Mouse (Mus musculus) kidney, adult 2 months (tissue): ENCODE data around the gene Sowahb.

Experiments
- CTCF ChIP-seq: fragments of 200-500 bp; conservative IDR thresholded peaks from 2 replicates; pipeline ENCODE4 v1.5.1; 2011; ENCODE audit warnings: low read depth, mild to moderate bottlenecking, control low read depth, low read length, moderate library complexity, mixed read lengths; ENCODE audit not compliant: insufficient read depth, insufficient read length
- POLR2A ChIP-seq: fragments of 200-500 bp; IDR thresholded peaks from one replicate; pipeline ENCODE4 v1.6.1; 2011; ENCODE audit warnings: low read depth, low read length, control low read depth

DNA sequence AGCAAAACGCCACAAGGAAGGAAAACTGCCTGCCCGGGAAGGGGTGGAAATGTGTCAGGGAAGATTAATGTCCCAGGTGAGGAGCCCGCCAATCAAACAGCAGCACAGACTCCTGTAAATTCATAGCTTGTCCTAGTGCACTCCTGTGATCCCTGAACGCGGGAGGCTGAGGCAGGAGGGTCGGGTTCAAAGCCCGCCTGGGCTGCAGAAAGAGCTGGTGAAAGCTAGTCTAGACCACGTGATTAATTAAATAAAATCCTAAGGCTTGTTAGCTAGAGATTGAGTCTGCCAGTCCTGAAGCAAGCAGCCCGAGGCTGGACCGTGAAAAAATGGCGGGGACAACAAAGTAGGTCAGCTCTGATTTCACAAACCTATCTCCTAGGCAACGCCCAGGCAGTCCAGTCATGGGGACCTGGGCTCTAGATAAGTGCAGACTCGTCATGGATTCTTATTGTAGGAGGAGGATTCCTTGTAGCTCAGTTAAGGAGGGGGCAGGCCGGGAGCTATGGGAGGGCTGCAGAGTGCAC lies 38.9 kb downstream of the Sowahb start:
- TF ChIP-seq CTCF (no peak), POLR2A (no peak)
